Mouse (Mus musculus) forebrain, embryonic 13.5 days (tissue): Measurements from ENCODE around the gene D330045A20Rik. TPM values are rescaled to one million over a fixed set of nuclear protein-coding genes. Genes with fewer than 3 reads are reported as not detected.
"Not testable (repeated sequence)": the region's sequence is repeated elsewhere in the genome, so short reads cannot be mapped to it uniquely, and the experiment has no call there.

Experiments used
- ATAC-seq: fragments of 200-750 bp; cut with Nextera tagmentation; 2 replicates; pipeline ENCODE4 v1.8.0; 2017
- H3K27ac ChIP-seq: fragments of 300-500 bp; sonication (generic); 2 replicates; pipeline ENCODE4 v1.5.1; 2015; ENCODE audit warnings: inconsistent platforms, mild to moderate bottlenecking, moderate library complexity
- H3K27me3 ChIP-seq: fragments of 300-500 bp; sonication (generic); 2 replicates; pipeline ENCODE4 v1.6.1; 2015; ENCODE audit warnings: mild to moderate bottlenecking, inconsistent platforms
- H3K36me3 ChIP-seq: fragments of 300-500 bp; sonication (generic); 2 replicates; pipeline ENCODE4 v1.6.1; 2015; ENCODE audit warnings: mild to moderate bottlenecking, inconsistent platforms; ENCODE audit not compliant: poor library complexity, severe bottlenecking
- H3K4me1 ChIP-seq: fragments of 300-500 bp; sonication (generic); 2 replicates; pipeline ENCODE4 v1.6.1; 2015; ENCODE audit warnings: inconsistent platforms
- H3K4me2 ChIP-seq: fragments of 300-500 bp; sonication (generic); 2 replicates; pipeline ENCODE4 v1.6.1; 2015; ENCODE audit warnings: inconsistent platforms, mild to moderate bottlenecking, moderate library complexity
- H3K4me3 ChIP-seq: fragments of 300-500 bp; sonication (generic); 2 replicates; pipeline ENCODE4 v1.5.1; 2015; ENCODE audit warnings: mild to moderate bottlenecking, inconsistent platforms
- H3K9ac ChIP-seq: fragments of 300-500 bp; sonication (generic); 2 replicates; pipeline ENCODE4 v1.6.1; 2015; ENCODE audit warnings: mild to moderate bottlenecking, inconsistent platforms
- H3K9me3 ChIP-seq: fragments of 300-500 bp; sonication (generic); replicated peaks from 2 replicates; pipeline ENCODE4 v1.6.1; 2016; ENCODE audit warnings: inconsistent platforms
- WGBS: fragments of 180-500 bp; shearing (Covaris S2); methylation state at CpG from one replicate; pipeline ENCODE4 v1.1.7; 2015; 5-methylcytosine and 5-hydroxymethylcytosine counted together
- polyA plus RNA-seq: library from polyadenylated mRNA; unstranded; fragments of >200 nt; fragmentation: Nextera tagmentation; extraction: Ambion mirVana; gene quantifications from 2 replicates; pipeline ENCODE4 v1.2.1, GENCODE M21; 2015

The D330045A20Rik gene
- polyA plus RNA-seq, 1 experiment from 2014 or later: 1.9 TPM

GRCm38 (mm10) chrX:139529678-139530077 is 49.5 kb downstream of the D330045A20Rik start:
- Histone ChIP-seq H3K27ac (no peak overlapping the region), H3K27me3 (no peaks in the 10 kb centered on the region), H3K4me1 (no peaks in the 10 kb centered on the region), H3K9me3 (no peaks in the 10 kb centered on the region), H3K36me3 (no peaks in the 10 kb centered on the region), H3K9ac (no peak overlapping the region), H3K4me3 (no peak overlapping the region), H3K4me2 (no peak overlapping the region)
- no peak for ATAC-seq

GRCm38 (mm10) chrX:139532293-139532692 is 52.1 kb downstream of the D330045A20Rik start:
- Histone ChIP-seq H3K4me2 (no peak overlapping the region), H3K9ac (no peak overlapping the region), H3K27ac (no peak overlapping the region), H3K36me3 (no peaks in the 10 kb centered on the region), H3K4me3 (no peak overlapping the region), H3K4me1 (no peaks in the 10 kb centered on the region), H3K27me3 (no peaks in the 10 kb centered on the region), H3K9me3 (no peaks in the 10 kb centered on the region)
- ATAC-seq: no peak
- 78% methylated on average over 4 of the region's 4 CpGs for WGBS

GRCm38 (mm10) chrX:139537641-139538397 is 57.7 kb downstream of the D330045A20Rik start:
- no peak for ATAC-seq
- Histone ChIP-seq H3K9me3 (no peaks in the 10 kb centered on the region), H3K4me1 (no peaks in the 10 kb centered on the region), H3K36me3 (no peaks in the 10 kb centered on the region), H3K4me2 (no peak overlapping the region), H3K9ac (no peak overlapping the region), H3K4me3 (no peak overlapping the region), H3K27me3 (no peaks in the 10 kb centered on the region), H3K27ac (no peak overlapping the region)
- 84% methylated on average over 5 of the region's 5 CpGs for WGBS

- H3K27ac ChIP-seq: no peak overlapping the region
- H3K4me1 ChIP-seq: no peaks in the 10 kb centered on the region
- no peaks in the 10 kb centered on the region for H3K27me3 ChIP-seq
- 87% methylated on average over 7 of the region's 7 CpGs for WGBS
- ATAC-seq: no peak
- H3K4me3 ChIP-seq: no peak overlapping the region
- no peaks in the 10 kb centered on the region for H3K9me3 ChIP-seq
- no peak overlapping the region for H3K9ac ChIP-seq
- no peaks in the 10 kb centered on the region for H3K36me3 ChIP-seq
- no peak overlapping the region for H3K4me2 ChIP-seq
These were observed 63.6 kb downstream of the D330045A20Rik start for GRCm38 (mm10) chrX:139543726-139544125.

GRCm38 (mm10) chrX:139550456-139550855 is 70.3 kb downstream of the D330045A20Rik start:
- WGBS: 83% methylated on average over 5 of the region's 5 CpGs
- Histone ChIP-seq H3K9ac (no peak overlapping the region), H3K4me2 (no peak overlapping the region), H3K36me3 (no peaks in the 10 kb centered on the region), H3K4me3 (no peak overlapping the region), H3K4me1 (no peaks in the 10 kb centered on the region), H3K27ac (no peak overlapping the region), H3K27me3 (no peaks in the 10 kb centered on the region), H3K9me3 (no peaks in the 10 kb centered on the region)
- no peak for ATAC-seq

- Histone ChIP-seq H3K4me2 (no peak overlapping the region), H3K4me1 (no peaks in the 10 kb centered on the region), H3K9ac (no peak overlapping the region), H3K36me3 (no peaks in the 10 kb centered on the region), H3K9me3 (no peaks in the 10 kb centered on the region), H3K4me3 (no peak overlapping the region), H3K27me3 (no peaks in the 10 kb centered on the region), H3K27ac (no peak overlapping the region)
- 89% methylated on average over 2 of the region's 2 CpGs for WGBS
- no peak for ATAC-seq
These were observed 71.9 kb downstream of the D330045A20Rik start for GRCm38 (mm10) chrX:139552090-139552489.

GRCm38 (mm10) chrX:139562255-139562924 is 82.2 kb downstream of the D330045A20Rik start:
- no peak overlapping the region for H3K4me3 ChIP-seq
- H3K9me3 ChIP-seq: no peaks in the 10 kb centered on the region
- H3K27me3 ChIP-seq: 0 out of 2 replicates have a peak, but pooled peaks cover 4% of the 10 kb centered on the region
- no peaks in the 10 kb centered on the region for H3K36me3 ChIP-seq
- no peaks in the 10 kb centered on the region for H3K4me1 ChIP-seq
- no peak overlapping the region for H3K27ac ChIP-seq
- 77% methylated on average over 5 of the region's 5 CpGs for WGBS
- no peak for ATAC-seq
- no peak overlapping the region for H3K4me2 ChIP-seq
- H3K9ac ChIP-seq: no peak overlapping the region

- 87% methylated on average over 8 of the region's 8 CpGs for WGBS
- Histone ChIP-seq H3K27ac (no peak within 1 kb of the TSS), H3K27me3 (0 out of 2 replicates have a peak, but pooled peaks cover 4% of the 10 kb centered on the region), H3K9me3 (no peaks in the 10 kb centered on the region), H3K36me3 (no peaks in the 10 kb centered on the region), H3K9ac (no peak within 1 kb of the TSS), H3K4me1 (no peaks in the 10 kb centered on the region), H3K4me3 (no peak within 1 kb of the TSS), H3K4me2 (no peak within 1 kb of the TSS)
- no peak for ATAC-seq
These were observed 82.8 kb downstream of the D330045A20Rik start, which contains the start of gene Rnf128 for GRCm38 (mm10) chrX:139562925-139563461. Rnf128 (plus strand) TSS chrX:139563316.

- WGBS: 83% methylated on average over 3 of the region's 3 CpGs
- H3K4me3 ChIP-seq: no peak overlapping the region
- no peaks in the 10 kb centered on the region for H3K27me3 ChIP-seq
- no peak overlapping the region for H3K4me2 ChIP-seq
- H3K9ac ChIP-seq: no peak overlapping the region
- no peak overlapping the region for H3K27ac ChIP-seq
- H3K9me3 ChIP-seq: no peaks in the 10 kb centered on the region
- H3K36me3 ChIP-seq: no peaks in the 10 kb centered on the region
- ATAC-seq: no peak
- no peaks in the 10 kb centered on the region for H3K4me1 ChIP-seq
These were observed 89.9 kb downstream of the D330045A20Rik start for GRCm38 (mm10) chrX:139570054-139570453.

- ATAC-seq: no peak
- WGBS: 84% methylated on average over 6 of the region's 6 CpGs
These were observed 98.6 kb downstream of the D330045A20Rik start for GRCm38 (mm10) chrX:139578649-139579278.

GRCm38 (mm10) chrX:139583616-139584015 is 103.4 kb downstream of the D330045A20Rik start:
- H3K9ac ChIP-seq: no peak overlapping the region
- no peak for ATAC-seq
- H3K36me3 ChIP-seq: no peaks in the 10 kb centered on the region
- no peaks in the 10 kb centered on the region for H3K27me3 ChIP-seq
- no peaks in the 10 kb centered on the region for H3K4me1 ChIP-seq
- no peaks in the 10 kb centered on the region for H3K9me3 ChIP-seq
- H3K4me2 ChIP-seq: no peak overlapping the region
- H3K4me3 ChIP-seq: no peak overlapping the region
- 52% methylated on average over 4 of the region's 4 CpGs for WGBS
- H3K27ac ChIP-seq: no peak overlapping the region

More at GRCm38 (mm10) chrX:139578649-139579278, 98.6 kb downstream of the D330045A20Rik start:
- Histone ChIP-seq H3K4me2 (no peak overlapping the region), H3K27ac (no peak overlapping the region), H3K27me3 (no peaks in the 10 kb centered on the region), H3K9ac (no peak overlapping the region), H3K4me1 (no peaks in the 10 kb centered on the region), H3K4me3 (no peak overlapping the region), H3K36me3 (no peaks in the 10 kb centered on the region), H3K9me3 (no peaks in the 10 kb centered on the region)

- 78% methylated on average over 2 of the region's 2 CpGs for WGBS
- H3K4me3 ChIP-seq, H3K27me3 ChIP-seq, H3K9me3 ChIP-seq, H3K4me2 ChIP-seq, H3K27ac ChIP-seq, H3K9ac ChIP-seq, H3K36me3 ChIP-seq, H3K4me1 ChIP-seq, ATAC-seq: not testable (repeated sequence)
These were observed 106.5 kb downstream of the D330045A20Rik start for GRCm38 (mm10) chrX:139586676-139587075.
